ENCODE assay signal across 8 mouse cellular contexts in the genomic region with DNA sequence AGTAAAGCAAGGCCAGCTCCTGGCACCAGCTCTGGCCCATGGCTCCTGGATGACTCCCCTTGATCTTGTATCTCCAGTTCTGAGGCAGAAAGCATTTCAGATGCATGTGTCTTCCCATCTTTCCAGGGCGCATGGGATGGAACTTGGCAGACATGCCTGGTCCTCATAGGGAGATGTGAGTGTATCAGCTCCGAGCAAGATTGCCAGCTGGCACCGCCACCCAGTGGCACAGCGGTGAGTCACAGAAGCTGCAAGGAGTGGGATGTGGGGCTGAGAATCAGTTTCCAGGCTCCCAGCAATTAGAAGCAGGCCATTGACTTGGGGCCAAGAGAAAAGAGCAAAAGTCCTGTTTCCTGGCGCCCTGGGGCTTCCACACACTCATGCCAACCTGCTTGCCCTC. TPM values are rescaled to one million over a fixed set of nuclear protein-coding genes. Genes with fewer than 3 reads are reported as not detected.
DNase-seq lines count a peak whose midpoint lies in the region; ATAC-seq and TF ChIP-seq lines count a peak whose summit lies in the region.

No protein-coding gene starts in this region.

- no peak overlapping the region; the same call in 1 of the 2 replicates for H3K27ac ChIP-seq in hindbrain, embryonic 16.5 days (ENCODE audit: low read depth, low read length)
- no peak overlapping the region for H3K27ac ChIP-seq in hindbrain, embryonic 12.5 days
- no peak overlapping the region for H3K27ac ChIP-seq in embryonic fibroblast, embryonic 13.5 days (ENCODE audit: insufficient read depth, low read length)
- no peak overlapping the region for H3K27ac ChIP-seq in kidney, embryonic 16.5 days (ENCODE audit: low read length)

- intact Hi-C loops in left cerebral cortex, postnatal 10 days (cut with DNase I): no loop called here

- H3K9me3 ChIP-seq in hindbrain, embryonic 16.5 days (ENCODE audit: control insufficient read depth, low read length): no peaks in the 10 kb centered on the region
- no peaks in the 10 kb centered on the region for H3K9me3 ChIP-seq in hindbrain, embryonic 12.5 days (replicated peaks)
- no peaks in the 10 kb centered on the region for H3K9me3 ChIP-seq in kidney, embryonic 16.5 days (ENCODE audit: low read length)

- H3K36me3 ChIP-seq in hindbrain, embryonic 16.5 days (ENCODE audit: control insufficient read depth, insufficient read depth, low read length): no peaks in the 10 kb centered on the region
- no peaks in the 10 kb centered on the region for H3K36me3 ChIP-seq in hindbrain, embryonic 12.5 days
- no peaks in the 10 kb centered on the region for H3K36me3 ChIP-seq in kidney, embryonic 16.5 days (ENCODE audit: insufficient read depth, low read length)

- no peak overlapping the region for H3K4me3 ChIP-seq in hindbrain, embryonic 16.5 days (ENCODE audit: low read length)
- H3K4me3 ChIP-seq in hindbrain, embryonic 12.5 days: no peak overlapping the region
- H3K4me3 ChIP-seq in embryonic fibroblast, embryonic 13.5 days (ENCODE audit: insufficient read depth, low read length): no peak overlapping the region
- H3K4me3 ChIP-seq in kidney, embryonic 16.5 days (ENCODE audit: low read length): no peak overlapping the region

- WGBS in hindbrain, embryonic 16.5 days: 41% methylated on average over 5 of the region's 5 CpGs
- 74% methylated on average over 5 of the region's 5 CpGs for WGBS in hindbrain, embryonic 12.5 days
- WGBS in kidney, embryonic 16.5 days: 78% methylated on average over 5 of the region's 5 CpGs

- TF ChIP-seq POLR2A in embryonic fibroblast, embryonic 13.5 days (IDR thresholded peaks at IDR 0.05; ENCODE audit: low read depth, low read length): no peak

- no peaks in the 10 kb centered on the region for H3K27me3 ChIP-seq in hindbrain, embryonic 16.5 days (replicated peaks; ENCODE audit: control insufficient read depth, insufficient read depth, low read length)
- H3K27me3 ChIP-seq in hindbrain, embryonic 12.5 days: no peaks in the 10 kb centered on the region
- no peaks in the 10 kb centered on the region for H3K27me3 ChIP-seq in kidney, embryonic 16.5 days (ENCODE audit: insufficient read depth, low read length)

- TF ChIP-seq CTCF in embryonic fibroblast, embryonic 13.5 days (IDR thresholded peaks at IDR 0.05; ENCODE audit: borderline replicate concordance, insufficient read depth, low read length): peak; percentile 17; the same call in 1 of the 2 replicates

- peak; percentile 43 for DNase-seq in adrenal gland, postnatal 10 days
- peak; percentile 46 to 80 for DNase-seq in left cerebral cortex, postnatal 10 days (ENCODE audit: extremely low spot score in 1 of 2, low spot score in 2 of 2)
- DNase-seq in right cerebral cortex, postnatal 36 days (ENCODE audit: low spot score in 2 of 2): peak; percentile 79 to 81
- no peak for DNase-seq in heart, adult 9 months (ENCODE audit: low spot score in 2 of 2)

- peak; percentile 89 for ATAC-seq in hindbrain, embryonic 16.5 days
- ATAC-seq in hindbrain, embryonic 12.5 days (ENCODE audit: low FRiP score): no peak
- ATAC-seq in kidney, embryonic 16.5 days (ENCODE audit: low FRiP score, low TSS enrichment): no peak

- H3K4me2 ChIP-seq in hindbrain, embryonic 16.5 days (ENCODE audit: low read length): no peak overlapping the region
- no peak overlapping the region for H3K4me2 ChIP-seq in hindbrain, embryonic 12.5 days (replicated peaks)
- no peak overlapping the region for H3K4me2 ChIP-seq in kidney, embryonic 16.5 days (replicated peaks; ENCODE audit: low read depth, low read length)

- peaks cover 2% of the 10 kb centered on the region; the same call in 1 of the 2 replicates for H3K4me1 ChIP-seq in hindbrain, embryonic 16.5 days (ENCODE audit: control insufficient read depth, insufficient read depth, low read depth, low read length)
- H3K4me1 ChIP-seq in hindbrain, embryonic 12.5 days: no peaks in the 10 kb centered on the region
- no peaks in the 10 kb centered on the region for H3K4me1 ChIP-seq in embryonic fibroblast, embryonic 13.5 days (ENCODE audit: control insufficient read depth, insufficient read depth, low read length)
- no peaks in the 10 kb centered on the region for H3K4me1 ChIP-seq in kidney, embryonic 16.5 days (ENCODE audit: insufficient read depth, low read length)

- H3K9ac ChIP-seq in hindbrain, embryonic 16.5 days (ENCODE audit: low read depth, low read length): no peak overlapping the region
- H3K9ac ChIP-seq in hindbrain, embryonic 12.5 days: no peak overlapping the region
- H3K9ac ChIP-seq in kidney, embryonic 16.5 days (replicated peaks; ENCODE audit: low read length): no peak overlapping the region

RNA-seq across cellular contexts. Expression of a gene that starts 34.5 kb away (rescaled TPM):
- polyA plus RNA-seq in hindbrain, embryonic 16.5 days (2015; fragmentation: Nextera tagmentation; extraction: Ambion mirVana): 19.7 and 20.7 TPM in 2 replicates
- 14.6 and 15.8 TPM in 2 replicates for polyA plus RNA-seq in hindbrain, embryonic 12.5 days (2016; fragmentation: Nextera tagmentation; extraction: Ambion mirVana)
- 10 to 100 TPM; 25.1 to 32.1 TPM for total RNA-seq in adrenal gland, postnatal 10 days (2021)
- polyA plus RNA-seq in embryonic fibroblast, embryonic 13.5 days (2011; ENCODE audit: insufficient read length, low read depth, missing spikeins): 5.6 and 8.7 TPM in 2 replicates
- total RNA-seq in left cerebral cortex, postnatal 10 days (2021): 10 to 100 TPM; 52.7 to 53.6 TPM
- 9.8 and 11.0 TPM in 2 replicates for polyA plus RNA-seq in kidney, embryonic 16.5 days (2015; fragmentation: Nextera tagmentation; extraction: Ambion mirVana)

Comparison
In these comparisons a context has a peak if more than half of its experiments do, and no peak if none do; other contexts are left out.
1. DNase-seq: peak in adrenal gland, postnatal 10 days (single experiment), left cerebral cortex, postnatal 10 days (2 of 2) and right cerebral cortex, postnatal 36 days (2 of 2); none in heart, adult 9 months (0 of 2).